9 mouse cellular contexts compared by ENCODE assay signal in genomic region chr17:34899890-34900243, GRCm38 (mm10). TPM values are rescaled to one million over a fixed set of nuclear protein-coding genes. Genes with fewer than 3 reads are reported as not detected.
DNase-seq lines count a peak whose midpoint lies in the region; ATAC-seq lines count a peak whose summit lies in the region.
"Had no signal": no experiment of that assay in that cellular context is flagged by ENCODE, and none has a peak within 500 bp of the region (broad histone marks: within the 10 kb centered on the region; RNA-seq: fewer than 3 reads in every experiment).

No protein-coding gene starts in this region.

- peak overlapping the region; percentile 94 for H3K9ac ChIP-seq in heart, embryonic 14.5 days (ENCODE audit: low read length)
- peak overlapping the region; percentile 98 for H3K9ac ChIP-seq in limb, embryonic 12.5 days (replicated peaks)
- peak overlapping the region; percentile 98 for H3K9ac ChIP-seq in neural tube, embryonic 14.5 days (replicated peaks; ENCODE audit: low read depth, low read length)

- H3K4me1 ChIP-seq in heart, embryonic 14.5 days (ENCODE audit: control insufficient read depth in 2 of 2, insufficient read depth in 2 of 2, low read length in 2 of 2): peaks cover 4 to 29% of the 10 kb centered on the region in 2 experiments
- peaks cover 40% of the 10 kb centered on the region for H3K4me1 ChIP-seq in limb, embryonic 12.5 days (replicated peaks)
- peaks cover 32% of the 10 kb centered on the region for H3K4me1 ChIP-seq in neural tube, embryonic 14.5 days (ENCODE audit: control insufficient read depth, insufficient read depth, low read length)

- H3K36me3 ChIP-seq in heart, embryonic 14.5 days (ENCODE audit: control insufficient read depth, insufficient read depth, low read length): peaks cover 46% of the 10 kb centered on the region
- peaks cover 51% of the 10 kb centered on the region for H3K36me3 ChIP-seq in limb, embryonic 12.5 days
- peaks cover 17% of the 10 kb centered on the region for H3K36me3 ChIP-seq in neural tube, embryonic 14.5 days (ENCODE audit: control insufficient read depth, insufficient read depth, low read length)

- WGBS in heart, embryonic 14.5 days: 5% methylated on average over 5 of the region's 5 CpGs
- 4% methylated on average over 5 of the region's 5 CpGs for WGBS in limb, embryonic 12.5 days
- 4% methylated on average over 5 of the region's 5 CpGs for whole genome bisulfite sequencing in neural tube, embryonic 14.5 days

- H3K27me3 ChIP-seq in heart, embryonic 14.5 days (ENCODE audit: control insufficient read depth, insufficient read depth, low read length): no peaks in the 10 kb centered on the region
- H3K27me3 ChIP-seq in limb, embryonic 12.5 days: no peaks in the 10 kb centered on the region
- no peaks in the 10 kb centered on the region for H3K27me3 ChIP-seq in neural tube, embryonic 14.5 days (ENCODE audit: control insufficient read depth, insufficient read depth, low read length)

- H3K4me2 ChIP-seq in heart, embryonic 14.5 days (ENCODE audit: low read length): peak overlapping the region; percentile 92
- H3K4me2 ChIP-seq in limb, embryonic 12.5 days: peak overlapping the region; percentile 91
- peak overlapping the region; percentile 97 for H3K4me2 ChIP-seq in neural tube, embryonic 14.5 days (ENCODE audit: low read depth, low read length)

- H3K27ac ChIP-seq in heart, embryonic 14.5 days (replicated peaks in 1 of 2; ENCODE audit: control insufficient read depth in 1 of 2, insufficient read depth in 1 of 2, low read depth in 2 of 2, low read length in 2 of 2): peak overlapping the region; percentile 24 to 94
- peak overlapping the region; percentile 97 for H3K27ac ChIP-seq in limb, embryonic 12.5 days
- H3K27ac ChIP-seq in neural tube, embryonic 14.5 days (ENCODE audit: low read depth, low read length): peak overlapping the region; percentile 97

- DNase-seq in adrenal gland, postnatal 14 days: peak; percentile 66
- no peak for DNase-seq in adrenal gland, postnatal 25 days
- DNase-seq in R1 (ENCODE audit: low read depth, low spot score): peak; percentile 31
- no peak for DNase-seq in spleen, adult 18-20 months
- no peak for DNase-seq in left cerebral cortex, adult 9 months (ENCODE audit: low spot score in 2 of 2)

- peak overlapping the region; percentile 64 to 71 for H3K4me3 ChIP-seq in heart, embryonic 14.5 days (ENCODE audit: control insufficient read depth in 1 of 2, insufficient read depth in 1 of 2, low read depth in 1 of 2, low read length in 2 of 2)
- H3K4me3 ChIP-seq in limb, embryonic 12.5 days (replicated peaks): peak overlapping the region; percentile 99
- H3K4me3 ChIP-seq in neural tube, embryonic 14.5 days (ENCODE audit: low read depth, low read length): peak overlapping the region; percentile 82

- no peak for ATAC-seq in heart, embryonic 14.5 days (ENCODE audit: insufficient number of reproducible peaks, insufficient read depth, low FRiP score, low read depth)
- ATAC-seq in limb, embryonic 12.5 days (ENCODE audit: insufficient number of reproducible peaks, insufficient read depth, low FRiP score, low TSS enrichment, low read depth): no peak
- ATAC-seq in neural tube, embryonic 14.5 days (ENCODE audit: low read depth): no peak

- no peaks in the 10 kb centered on the region for H3K9me3 ChIP-seq in heart, embryonic 14.5 days (ENCODE audit: control insufficient read depth, low read length)
- no peaks in the 10 kb centered on the region for H3K9me3 ChIP-seq in limb, embryonic 12.5 days
- no peaks in the 10 kb centered on the region for H3K9me3 ChIP-seq in neural tube, embryonic 14.5 days (ENCODE audit: control insufficient read depth, low read length)

RNA-seq across cellular contexts. Expression of gene Ehmt2, which starts 1.6 kb away (rescaled TPM):
- total RNA-seq in adrenal gland, postnatal 14 days (2021): 112 and 134 TPM in 2 replicates
- 158 and 186 TPM in 2 replicates for total RNA-seq in adrenal gland, postnatal 25 days (2021)
- polyA plus RNA-seq in heart, embryonic 14.5 days (2014; fragmentation: Nextera tagmentation; extraction: Ambion mirVana): 31.4 and 35.2 TPM in 2 replicates
- 114 TPM in 2 replicates for polyA plus RNA-seq in limb, embryonic 12.5 days (2016; fragmentation: Nextera tagmentation; extraction: Ambion mirVana)
- polyA plus RNA-seq in neural tube, embryonic 14.5 days (2014; fragmentation: Nextera tagmentation; extraction: Ambion mirVana): 78.1 and 86.8 TPM in 2 replicates

RNA-seq across cellular contexts. Expression of gene C2, which starts 1.8 kb away (rescaled TPM):
- 43.2 and 54.5 TPM in 2 replicates for total RNA-seq in adrenal gland, postnatal 14 days (2021)
- total RNA-seq in adrenal gland, postnatal 25 days (2021): 71.7 and 86.4 TPM in 2 replicates
- 1.0 and 1.2 TPM in 2 replicates for polyA plus RNA-seq in heart, embryonic 14.5 days (2014; fragmentation: Nextera tagmentation; extraction: Ambion mirVana)
- polyA plus RNA-seq in limb, embryonic 12.5 days (2016; fragmentation: Nextera tagmentation; extraction: Ambion mirVana): 0.84 and 1.1 TPM in 2 replicates
- polyA plus RNA-seq in neural tube, embryonic 14.5 days (2014; fragmentation: Nextera tagmentation; extraction: Ambion mirVana): 1.5 and 2.1 TPM in 2 replicates

RNA-seq across cellular contexts. Expression of gene Slc44a4, which starts 14.4 kb away (rescaled TPM):
- 1.5 and 1.7 TPM in 2 replicates for total RNA-seq in adrenal gland, postnatal 14 days (2021)
- total RNA-seq in adrenal gland, postnatal 25 days (2021): 1.7 and 2.4 TPM in 2 replicates
- not detected in 2 replicates for polyA plus RNA-seq in heart, embryonic 14.5 days (2014; fragmentation: Nextera tagmentation; extraction: Ambion mirVana)
- polyA plus RNA-seq in limb, embryonic 12.5 days (2016; fragmentation: Nextera tagmentation; extraction: Ambion mirVana): not detected in 2 replicates
- not detected in 2 replicates for polyA plus RNA-seq in neural tube, embryonic 14.5 days (2014; fragmentation: Nextera tagmentation; extraction: Ambion mirVana)

RNA-seq across cellular contexts. Expression of gene Gm20547, which starts 18.0 kb away (rescaled TPM):
- total RNA-seq in adrenal gland, postnatal 14 days (2021): not detected in 2 replicates
- not detected in 2 replicates for total RNA-seq in adrenal gland, postnatal 25 days (2021)
- not detected in 2 replicates for polyA plus RNA-seq in heart, embryonic 14.5 days (2014; fragmentation: Nextera tagmentation; extraction: Ambion mirVana)
- 0.18 TPM in 1 of 2 replicates, not detected in the other for polyA plus RNA-seq in limb, embryonic 12.5 days (2016; fragmentation: Nextera tagmentation; extraction: Ambion mirVana)
- not detected in 2 replicates for polyA plus RNA-seq in neural tube, embryonic 14.5 days (2014; fragmentation: Nextera tagmentation; extraction: Ambion mirVana)
- polyA plus RNA-seq: large intestine, adult 2 months had no signal

RNA-seq across cellular contexts. Expression of gene Zbtb12, which starts 20.6 kb away (rescaled TPM):
- total RNA-seq in adrenal gland, postnatal 14 days (2021): 13.8 and 15.2 TPM in 2 replicates
- total RNA-seq in adrenal gland, postnatal 25 days (2021): 15.0 and 22.5 TPM in 2 replicates
- 0.38 and 0.53 TPM in 2 replicates for polyA plus RNA-seq in heart, embryonic 14.5 days (2014; fragmentation: Nextera tagmentation; extraction: Ambion mirVana)
- 9.3 and 10.8 TPM in 2 replicates for polyA plus RNA-seq in limb, embryonic 12.5 days (2016; fragmentation: Nextera tagmentation; extraction: Ambion mirVana)
- polyA plus RNA-seq in neural tube, embryonic 14.5 days (2014; fragmentation: Nextera tagmentation; extraction: Ambion mirVana): 2.2 and 2.3 TPM in 2 replicates

Comparison
In these comparisons a context has a peak if more than half of its experiments do, and no peak if none do; other contexts are left out.
1. DNase-seq: peak in adrenal gland, postnatal 14 days (single experiment) and R1 (single experiment); none in adrenal gland, postnatal 25 days (single experiment), spleen, adult 18-20 months (0 of 2) and left cerebral cortex, adult 9 months (0 of 2).
2. Peak in every context shown above with its lines, with median percentiles within 50 percentile points of each other: H3K27ac ChIP-seq, H3K4me2 ChIP-seq, H3K4me3 ChIP-seq and H3K9ac ChIP-seq.